Mouse (Mus musculus) E14TG2a.4 (cell line): ENCODE measurements around the gene Bco1.

Source experiments
- CTCF ChIP-seq: conservative IDR thresholded peaks from 2 replicates; pipeline ENCODE4 v1.5.1; 2014; ENCODE audit warnings: low read length
- NANOG ChIP-seq: IDR thresholded peaks from 2 replicates; pipeline ENCODE4 v1.6.1; 2014; ENCODE audit warnings: borderline replicate concordance, low read length, mixed read lengths
- POU5F1 ChIP-seq: IDR thresholded peaks from 2 replicates; pipeline ENCODE4 v1.6.1; 2014; ENCODE audit warnings: low read length, borderline replicate concordance

GRCm38 (mm10) chr8:117127063-117127462, 31.4 kb downstream of the Bco1 start:
- TF ChIP-seq CTCF (peak; percentile 57), NANOG (no peak), POU5F1 (no peak)
